ENCODE assay signal across 15 mouse cellular contexts in the genomic region with DNA sequence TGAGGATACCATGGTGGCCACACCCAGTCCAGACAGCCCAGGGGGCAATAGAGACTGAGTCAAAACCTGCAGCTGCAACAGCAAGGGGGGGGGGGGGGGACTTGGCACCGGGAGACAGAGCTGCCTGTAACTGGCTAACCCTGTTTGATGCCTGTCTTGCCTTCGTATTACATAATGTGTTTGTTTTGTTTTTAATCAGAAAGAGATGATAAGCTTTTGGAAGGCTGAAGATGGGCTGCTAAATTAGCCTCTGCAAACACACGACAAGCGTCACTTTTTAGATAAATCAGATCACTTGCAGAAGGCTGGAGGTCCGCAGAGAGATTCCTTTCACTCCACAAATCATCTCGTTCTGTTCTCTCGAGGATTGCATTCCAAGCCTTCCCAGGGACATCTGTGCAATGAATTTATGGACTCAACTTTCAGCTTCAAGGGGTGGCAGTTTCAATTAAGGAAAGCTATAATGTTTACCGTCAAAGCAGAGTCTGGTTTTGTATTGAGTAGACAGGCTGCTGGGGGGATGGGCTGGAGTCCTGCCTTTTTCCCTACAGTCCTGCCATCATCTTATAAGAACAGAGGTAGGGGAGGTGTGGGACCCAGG. TPM values are rescaled to one million over a fixed set of nuclear protein-coding genes. Genes with fewer than 3 reads are reported as not detected.
A peak's percentile ranks its signal among the peaks of the same experiment; 100 is the strongest.
DNase-seq lines count a peak whose midpoint lies in the region; ATAC-seq lines count a peak whose summit lies in the region.
"Had no signal": no experiment of that assay in that cellular context is flagged by ENCODE, and none has a peak within 500 bp of the region (broad histone marks: within the 10 kb centered on the region; RNA-seq: fewer than 3 reads in every experiment).

No protein-coding gene starts in this region.

- peak overlapping the region; percentile 1; the same call in 1 of the 2 replicates for H3K4me2 ChIP-seq in kidney, embryonic 14.5 days (replicated peaks; ENCODE audit: low read depth, low read length)
- H3K4me2 ChIP-seq in neural tube, embryonic 14.5 days (ENCODE audit: low read depth, low read length) = peak overlapping the region; percentile 4; the same call in 1 of the 2 replicates
- H3K4me2 ChIP-seq: liver, embryonic 15.5 days had no signal

- H3K4me3 ChIP-seq in kidney, embryonic 14.5 days (ENCODE audit: low read length) = no peak overlapping the region
- peak overlapping the region; percentile 18 for H3K4me3 ChIP-seq in limb, embryonic 10.5 days
- H3K4me3 ChIP-seq in neural tube, embryonic 14.5 days (ENCODE audit: low read depth, low read length) = no peak overlapping the region
- H3K4me3 ChIP-seq: liver, embryonic 15.5 days had no signal

- no peak overlapping the region for H3K27ac ChIP-seq in kidney, embryonic 14.5 days (ENCODE audit: low read depth, low read length)
- peak overlapping the region; percentile 39; the same call in 1 of the 2 replicates for H3K27ac ChIP-seq in limb, embryonic 10.5 days
- H3K27ac ChIP-seq in neural tube, embryonic 14.5 days (ENCODE audit: low read depth, low read length) = 0 out of 2 replicates have a peak overlapping the region, but pooled peaks have one; percentile 10
- H3K27ac ChIP-seq: liver, embryonic 15.5 days; stomach, postnatal 0 days had no signal

- ATAC-seq in kidney, embryonic 14.5 days (ENCODE audit: low FRiP score, low TSS enrichment) = peak; percentile 45; the same call in 1 of the 2 replicates
- ATAC-seq in neural tube, embryonic 14.5 days (ENCODE audit: low read depth) = peak; percentile 51; the same call in 1 of the 2 replicates

- H3K9me3 ChIP-seq in kidney, embryonic 14.5 days (ENCODE audit: control insufficient read depth, low read length) = no peaks in the 10 kb centered on the region
- H3K9me3 ChIP-seq in limb, embryonic 10.5 days (replicated peaks) = no peaks in the 10 kb centered on the region
- no peaks in the 10 kb centered on the region for H3K9me3 ChIP-seq in neural tube, embryonic 14.5 days (ENCODE audit: control insufficient read depth, low read length)
- H3K9me3 ChIP-seq: liver, embryonic 15.5 days had no signal

- no peaks in the 10 kb centered on the region for H3K36me3 ChIP-seq in kidney, embryonic 14.5 days (ENCODE audit: control insufficient read depth, insufficient read depth, low read length)
- H3K36me3 ChIP-seq in limb, embryonic 10.5 days = no peaks in the 10 kb centered on the region
- H3K36me3 ChIP-seq in neural tube, embryonic 14.5 days (ENCODE audit: control insufficient read depth, insufficient read depth, low read length) = no peaks in the 10 kb centered on the region
- H3K36me3 ChIP-seq: liver, embryonic 15.5 days had no signal

- H3K27me3 ChIP-seq in kidney, embryonic 14.5 days (ENCODE audit: control insufficient read depth, insufficient read depth, low read length) = no peaks in the 10 kb centered on the region
- peaks cover 10% of the 10 kb centered on the region; the same call in 1 of the 2 replicates for H3K27me3 ChIP-seq in limb, embryonic 10.5 days (ENCODE audit: low read depth, poor library complexity, severe bottlenecking)
- no peaks in the 10 kb centered on the region for H3K27me3 ChIP-seq in neural tube, embryonic 14.5 days (ENCODE audit: control insufficient read depth, insufficient read depth, low read length)
- H3K27me3 ChIP-seq: CH12.LX had no signal

- H3K9ac ChIP-seq in kidney, embryonic 14.5 days (ENCODE audit: low read depth, low read length) = no peak overlapping the region
- no peak overlapping the region for H3K9ac ChIP-seq in neural tube, embryonic 14.5 days (replicated peaks; ENCODE audit: low read depth, low read length)
- H3K9ac ChIP-seq: liver, embryonic 15.5 days had no signal

- DNase-seq in kidney, postnatal 10 days = no peak
- peak; percentile 50 for DNase-seq in embryo, embryonic 11 days
- no peak for DNase-seq in limb, embryonic 10.5 days (ENCODE audit: low spot score)
- DNase-seq in cerebellum, adult 11 months = no peak
- no peak for DNase-seq in layer of hippocampus, postnatal 25 days (ENCODE audit: extremely low spot score in 1 of 2, low spot score in 1 of 2)
- DNase-seq: adrenal gland, postnatal 36 days; heart, adult 18-20 months; heart, postnatal 4 days; kidney, postnatal 14 days had no signal

- H3K4me1 ChIP-seq in kidney, embryonic 14.5 days (ENCODE audit: control insufficient read depth, insufficient read depth, low read length) = peaks cover 20% of the 10 kb centered on the region
- H3K4me1 ChIP-seq in limb, embryonic 10.5 days = peaks cover 60% of the 10 kb centered on the region
- peaks cover 25% of the 10 kb centered on the region for H3K4me1 ChIP-seq in neural tube, embryonic 14.5 days (ENCODE audit: control insufficient read depth, insufficient read depth, low read length)

- WGBS in kidney, embryonic 14.5 days = 9% methylated on average over 8 of the region's 8 CpGs
- 15% methylated on average over 8 of the region's 8 CpGs for WGBS in limb, embryonic 10.5 days
- 14% methylated on average over 8 of the region's 8 CpGs for WGBS in neural tube, embryonic 14.5 days

RNA-seq across cellular contexts. Expression of a gene that starts 12.7 kb away (rescaled TPM):
- polyA plus RNA-seq in kidney, embryonic 14.5 days (2014; fragmentation: Nextera tagmentation; extraction: Ambion mirVana) = 293 and 406 TPM in 2 replicates
- polyA plus RNA-seq in limb, embryonic 10.5 days (2016; fragmentation: Nextera tagmentation; extraction: Ambion mirVana) = 400 and 433 TPM in 2 replicates
- 288 and 349 TPM in 2 replicates for polyA plus RNA-seq in neural tube, embryonic 14.5 days (2014; fragmentation: Nextera tagmentation; extraction: Ambion mirVana)
- total RNA-seq in layer of hippocampus, postnatal 25 days (2021) = 100 to 1,000 TPM; 199 to 213 TPM

RNA-seq across cellular contexts. Expression of a gene that starts 21.2 kb away (rescaled TPM):
- 0.12 TPM in 1 of 2 replicates, not detected in the other for polyA plus RNA-seq in kidney, embryonic 14.5 days (2014; fragmentation: Nextera tagmentation; extraction: Ambion mirVana)
- polyA plus RNA-seq in limb, embryonic 10.5 days (2016; fragmentation: Nextera tagmentation; extraction: Ambion mirVana) = not detected in 2 replicates
- 0.44 and 0.62 TPM in 2 replicates for polyA plus RNA-seq in neural tube, embryonic 14.5 days (2014; fragmentation: Nextera tagmentation; extraction: Ambion mirVana)
- total RNA-seq in layer of hippocampus, postnatal 25 days (2021) = under 1 TPM; 0.21 to 0.30 TPM
- total RNA-seq: megakaryocyte-erythroid progenitor cell, adult 5-6 weeks had no signal

RNA-seq across cellular contexts. Expression of a gene that starts 57.8 kb away (rescaled TPM):
- 14.5 and 15.6 TPM in 2 replicates for polyA plus RNA-seq in kidney, embryonic 14.5 days (2014; fragmentation: Nextera tagmentation; extraction: Ambion mirVana)
- polyA plus RNA-seq in limb, embryonic 10.5 days (2016; fragmentation: Nextera tagmentation; extraction: Ambion mirVana) = 17.9 and 20.2 TPM in 2 replicates
- 15.6 and 18.0 TPM in 2 replicates for polyA plus RNA-seq in neural tube, embryonic 14.5 days (2014; fragmentation: Nextera tagmentation; extraction: Ambion mirVana)
- 10 to 100 TPM; 39.7 to 46.2 TPM for total RNA-seq in layer of hippocampus, postnatal 25 days (2021)
